Mouse (Mus musculus): ENCODE data around the gene Gm20518.

DNA sequence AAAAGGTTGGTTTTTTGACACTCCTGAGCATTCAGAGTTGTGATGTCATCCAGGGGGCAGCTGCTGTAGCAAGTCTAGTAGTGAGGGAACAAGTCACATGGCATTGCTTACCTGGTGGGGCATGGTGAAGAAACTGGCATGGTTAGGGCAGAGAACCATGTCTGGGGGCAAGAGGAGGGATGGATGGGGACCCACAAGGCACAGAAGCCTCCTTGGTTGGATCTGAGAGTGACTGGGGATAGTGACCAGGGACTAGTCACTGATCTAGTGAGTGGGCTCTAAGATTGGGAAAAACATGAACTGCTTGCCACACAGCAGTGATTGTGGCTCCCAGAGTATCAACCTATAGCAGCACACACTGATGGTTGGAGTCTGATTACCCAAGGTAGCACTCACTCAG is 91.9 kb downstream of the Gm20518 start:
- no peak for TF ChIP-seq ZMIZ1 (IDR thresholded peaks at IDR 0.05; ENCODE audit: low read depth, low read length)
- TF ChIP-seq CTCF (IDR thresholded peaks at IDR 0.05 in 2 of 3, conservative IDR thresholded peaks at IDR 0.05 in 1 of 3; ENCODE audit: control insufficient read depth in 1 of 3, insufficient read depth in 1 of 3, low read depth in 2 of 3, low read length in 3 of 3, poor library complexity in 1 of 3, severe bottlenecking in 1 of 3), result no peak
- TF ChIP-seq RAD21 (IDR thresholded peaks at IDR 0.05; ENCODE audit: low read depth, low read length), result no peak
- TF ChIP-seq EP300 (IDR thresholded peaks at IDR 0.05; ENCODE audit: low read depth in 1 of 2, low read length in 2 of 2), result no peak
- TF ChIP-seq RCOR1 (IDR thresholded peaks at IDR 0.05; ENCODE audit: low read depth, low read length), result no peak
- no peak for TF ChIP-seq POLR2AphosphoS2 (IDR thresholded peaks at IDR 0.05; ENCODE audit: low read length)
- TF ChIP-seq USF1 (IDR thresholded peaks at IDR 0.05; ENCODE audit: low read depth, low read length), result no peak
- no peak for TF ChIP-seq CHD2 (IDR thresholded peaks at IDR 0.05; ENCODE audit: low read length)

Measured in MEL (cell line).